Mouse (Mus musculus): ENCODE data around the gene Arap2.

GRCm38 (mm10) chr5:62815741-62816140 is 49.8 kb upstream of the Arap2 start:
- no peak for TF ChIP-seq CTCF (IDR thresholded peaks at IDR 0.05)
- TF ChIP-seq POLR2A (IDR thresholded peaks at IDR 0.05; ENCODE audit: insufficient read depth, low read depth, low read length): no peak

Measured in heart, adult 2 months (tissue).